Mouse (Mus musculus): Measurements from ENCODE around the gene Sstr5. TPM values are rescaled to one million over a fixed set of nuclear protein-coding genes. Genes with fewer than 3 reads are reported as not detected.

Gene Sstr5
- polyA plus RNA-seq, 1 experiment, result not detected

DNA sequence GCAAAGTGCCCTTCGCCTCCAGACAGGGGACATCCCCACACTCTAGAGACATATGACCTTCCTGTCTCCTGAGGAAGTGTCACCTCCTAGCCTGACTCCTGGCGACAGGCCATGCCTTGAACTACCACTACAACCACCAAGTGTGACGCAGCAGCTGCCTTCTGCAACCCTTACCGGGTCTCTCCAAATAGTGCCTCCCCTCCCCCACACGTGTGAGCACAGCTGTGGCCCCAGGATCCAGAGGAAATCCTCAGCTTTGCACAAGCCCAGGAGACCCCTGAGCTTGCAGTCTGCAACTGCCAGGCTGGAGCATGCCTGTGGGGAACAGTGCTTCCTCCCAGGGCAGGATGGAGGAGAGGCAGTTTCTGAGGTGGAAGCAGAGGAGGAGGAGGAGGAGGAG is 19.2 kb upstream of the Sstr5 start:
- Histone ChIP-seq H3K27me3 (ENCODE audit: control insufficient read depth, insufficient read depth, insufficient read length) (no peaks in the 10 kb centered on the region), H3K4me3 (no peak overlapping the region), H3K36me3 (ENCODE audit: control insufficient read depth, insufficient read depth) (no peaks in the 10 kb centered on the region), H3ac (ENCODE audit: control insufficient read depth, insufficient read length) (no peak overlapping the region), H3K79me2 (ENCODE audit: control insufficient read depth, insufficient read depth) (no peaks in the 10 kb centered on the region), H3K4me2 (ENCODE audit: low read depth) (no peak overlapping the region)
- TF ChIP-seq MAX (IDR thresholded peaks at IDR 0.05; ENCODE audit: low read depth), result no peak
- TF ChIP-seq MYOG (IDR thresholded peaks at IDR 0.05; ENCODE audit: control insufficient read depth in 1 of 3, insufficient read depth in 1 of 3, insufficient read length in 2 of 3, low read depth in 2 of 3), result peak in 1 of 3 experiments; percentile 31
- peak in 1 of 3 experiments; percentile 8 for TF ChIP-seq MYOD1 (IDR thresholded peaks at IDR 0.05; ENCODE audit: control insufficient read depth in 1 of 3, insufficient read length in 2 of 3, low read depth in 2 of 3)
- TF ChIP-seq REST (IDR thresholded peaks at IDR 0.05; ENCODE audit: insufficient read depth, insufficient read length), result no peak

GRCm38 (mm10) chr17:25514055-25514454 is 17.0 kb upstream of the Sstr5 start:
- TF ChIP-seq POLR2AphosphoS2 (IDR thresholded peaks at IDR 0.05; ENCODE audit: insufficient read length, low read depth), result no peak
- Histone ChIP-seq H3K36me3 (ENCODE audit: control insufficient read depth, insufficient read depth) (no peaks in the 10 kb centered on the region), H3K79me2 (ENCODE audit: control insufficient read depth, insufficient read depth) (no peaks in the 10 kb centered on the region), H3K4me2 (ENCODE audit: low read depth) (no peak overlapping the region), H3K4me3 (no peak overlapping the region), H3ac (ENCODE audit: control insufficient read depth, insufficient read length) (no peak overlapping the region), H3K27me3 (ENCODE audit: control insufficient read depth, insufficient read depth, insufficient read length) (no peaks in the 10 kb centered on the region)

DNA sequence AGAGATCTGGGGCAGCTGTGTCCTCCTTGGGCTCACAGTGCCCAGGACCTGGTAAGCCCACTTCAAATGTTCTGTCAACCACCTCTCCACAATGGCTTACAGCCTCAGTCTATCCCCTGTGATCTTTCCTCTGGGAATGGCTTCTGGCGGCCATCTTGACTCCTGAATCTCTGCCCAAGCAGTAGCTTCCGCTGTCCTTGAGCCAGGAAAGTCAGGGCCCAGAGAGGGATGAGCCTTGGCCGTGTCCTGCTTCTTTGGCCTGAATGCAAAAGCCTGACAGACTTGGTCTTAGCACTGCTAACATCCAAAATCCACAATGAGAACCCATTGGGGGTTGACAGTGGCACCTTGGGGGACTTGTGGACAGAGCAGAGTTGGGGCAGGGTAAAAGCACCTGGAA is 14.8 kb upstream of the Sstr5 start:
- Histone ChIP-seq H3K79me2 (ENCODE audit: control insufficient read depth, insufficient read depth) (no peaks in the 10 kb centered on the region), H3K4me2 (ENCODE audit: low read depth) (no peak overlapping the region), H3ac (ENCODE audit: control insufficient read depth, insufficient read length) (no peak overlapping the region), H3K4me3 (no peak overlapping the region), H3K27me3 (ENCODE audit: control insufficient read depth, insufficient read depth, insufficient read length) (no peaks in the 10 kb centered on the region), H3K36me3 (ENCODE audit: control insufficient read depth, insufficient read depth) (no peaks in the 10 kb centered on the region)
- TF ChIP-seq TCF12 (IDR thresholded peaks at IDR 0.05; ENCODE audit: insufficient read depth, poor library complexity, severe bottlenecking) (no peak), CEBPB (IDR thresholded peaks at IDR 0.05; ENCODE audit: insufficient read depth, poor library complexity, severe bottlenecking) (no peak), E2F4 (IDR thresholded peaks at IDR 0.05; ENCODE audit: insufficient read depth) (no peak)

GRCm38 (mm10) chr17:25510074-25510830 is 13.2 kb upstream of the Sstr5 start:
- Histone ChIP-seq H3K36me3 (ENCODE audit: control insufficient read depth, insufficient read depth) (no peaks in the 10 kb centered on the region), H3ac (ENCODE audit: control insufficient read depth, insufficient read length) (no peak overlapping the region), H3K27me3 (ENCODE audit: control insufficient read depth, insufficient read depth, insufficient read length) (peaks cover 7% of the 10 kb centered on the region), H3K4me3 (no peak overlapping the region), H3K79me2 (ENCODE audit: control insufficient read depth, insufficient read depth) (no peaks in the 10 kb centered on the region), H3K4me2 (ENCODE audit: low read depth) (no peak overlapping the region)
- TF ChIP-seq MYOD1 (IDR thresholded peaks at IDR 0.05; ENCODE audit: control insufficient read depth in 1 of 3, insufficient read length in 2 of 3, low read depth in 2 of 3), result peak in 2 of 3 experiments; percentile 82 to 92
- no peak for TF ChIP-seq E2F4 (IDR thresholded peaks at IDR 0.05; ENCODE audit: insufficient read depth)
- TF ChIP-seq MYOG (IDR thresholded peaks at IDR 0.05; ENCODE audit: control insufficient read depth in 1 of 3, insufficient read depth in 1 of 3, insufficient read length in 2 of 3, low read depth in 2 of 3), result peak in 2 of 3 experiments; percentile 83 to 86
- TF ChIP-seq TCF12 (IDR thresholded peaks at IDR 0.05; ENCODE audit: insufficient read depth, poor library complexity, severe bottlenecking), result peak; percentile 75
- peak; percentile 47 for TF ChIP-seq TCF3 (IDR thresholded peaks at IDR 0.05; ENCODE audit: insufficient read length, low read depth)
- TF ChIP-seq MAX (IDR thresholded peaks at IDR 0.05; ENCODE audit: low read depth), result no peak

DNA sequence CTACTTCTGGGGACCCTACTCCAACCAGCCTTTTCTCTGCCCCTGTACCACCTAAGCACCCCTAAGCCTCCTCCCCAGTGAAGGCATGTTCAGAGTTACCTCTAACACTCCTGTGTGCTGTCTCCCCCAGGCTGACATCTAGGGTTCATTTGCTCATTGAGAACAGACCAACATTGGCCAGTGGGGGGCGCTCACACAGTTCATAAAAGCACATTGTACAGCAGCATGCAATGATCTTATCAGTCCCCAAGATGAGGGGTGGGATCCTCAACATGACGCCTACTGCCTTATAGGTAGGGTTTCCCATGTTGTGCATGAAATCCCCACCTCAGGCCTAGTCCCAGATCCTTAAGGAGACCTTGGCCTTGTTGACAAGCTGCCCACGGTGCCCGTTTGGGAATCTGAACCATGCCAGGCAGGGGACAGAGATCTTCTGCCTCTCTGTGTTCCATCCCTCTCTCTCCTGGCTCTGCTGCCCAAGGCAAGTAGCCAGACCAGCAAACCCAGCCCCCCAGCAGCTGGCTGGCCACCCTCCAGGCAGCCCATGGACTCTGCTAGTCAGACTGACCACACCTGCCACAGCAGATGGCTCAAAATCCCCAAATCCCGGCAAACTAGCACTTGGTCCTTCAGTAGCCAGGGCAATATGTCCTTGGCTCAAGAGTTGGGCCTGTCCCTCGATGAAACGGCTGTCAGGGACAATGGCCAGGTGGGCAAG is 11.9 kb upstream of the Sstr5 start:
- Histone ChIP-seq H3K4me3 (no peak overlapping the region), H3K36me3 (ENCODE audit: control insufficient read depth, insufficient read depth) (no peaks in the 10 kb centered on the region), H3K79me2 (ENCODE audit: control insufficient read depth, insufficient read depth) (no peaks in the 10 kb centered on the region), H3K4me2 (ENCODE audit: low read depth) (no peak overlapping the region), H3K27me3 (ENCODE audit: control insufficient read depth, insufficient read depth, insufficient read length) (peaks cover 10% of the 10 kb centered on the region), H3ac (ENCODE audit: control insufficient read depth, insufficient read length) (no peak overlapping the region)
- TF ChIP-seq SRF (IDR thresholded peaks at IDR 0.05; ENCODE audit: control insufficient read depth, insufficient read length, low read depth) (no peak), TCF12 (IDR thresholded peaks at IDR 0.05; ENCODE audit: insufficient read depth, poor library complexity, severe bottlenecking) (peak; percentile 71), CEBPB (IDR thresholded peaks at IDR 0.05; ENCODE audit: insufficient read depth, poor library complexity, severe bottlenecking) (no peak), MYOG (IDR thresholded peaks at IDR 0.05; ENCODE audit: control insufficient read depth in 1 of 3, insufficient read depth in 1 of 3, insufficient read length in 2 of 3, low read depth in 2 of 3) (peak; percentile 2 to 96 (median 95)), POLR2AphosphoS2 (IDR thresholded peaks at IDR 0.05; ENCODE audit: insufficient read length, low read depth) (no peak), TCF3 (IDR thresholded peaks at IDR 0.05; ENCODE audit: insufficient read length, low read depth) (peak; percentile 86), MYOD1 (IDR thresholded peaks at IDR 0.05; ENCODE audit: control insufficient read depth in 1 of 3, insufficient read length in 2 of 3, low read depth in 2 of 3) (peak in 2 of 3 experiments; percentile 94 to 98), USF1 (IDR thresholded peaks at IDR 0.05; ENCODE audit: low read depth) (no peak), E2F4 (IDR thresholded peaks at IDR 0.05; ENCODE audit: insufficient read depth) (no peak), POLR2A (IDR thresholded peaks at IDR 0.05; ENCODE audit: insufficient read length, low read depth) (no peak), MAX (IDR thresholded peaks at IDR 0.05; ENCODE audit: low read depth) (no peak), REST (IDR thresholded peaks at IDR 0.05; ENCODE audit: insufficient read depth, insufficient read length) (no peak)
